Mouse (Mus musculus): ENCODE measurements around the gene Defb13.
"Not testable (repeated sequence)": the region's sequence is repeated elsewhere in the genome, so short reads cannot be mapped to it uniquely, and the experiment has no call there.

The Defb13 gene

DNA sequence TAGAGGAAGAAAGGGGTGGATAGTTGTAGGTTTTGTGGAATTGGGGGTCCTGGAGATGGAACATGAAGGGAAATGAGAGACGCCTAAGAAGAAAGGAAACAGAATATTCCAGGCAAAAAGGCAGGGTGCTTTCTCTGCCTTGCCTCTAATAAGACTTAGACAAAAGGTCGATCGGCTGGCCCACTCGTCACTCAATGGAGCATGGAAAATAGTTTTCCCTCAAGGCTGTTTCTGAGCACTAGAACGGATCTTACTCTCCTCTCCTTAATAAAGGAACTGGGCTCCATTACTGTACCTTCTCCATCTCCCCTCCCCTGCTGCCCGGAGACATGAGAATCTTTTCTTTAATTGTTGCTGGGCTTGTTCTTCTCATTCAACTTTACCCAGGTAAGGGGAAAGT lies at the start of gene Defb13:
Gene Defb13, plus strand, starts transcription at position 301 of the 400 bp plus-strand sequence.
- DNase-seq: no peak

DNA sequence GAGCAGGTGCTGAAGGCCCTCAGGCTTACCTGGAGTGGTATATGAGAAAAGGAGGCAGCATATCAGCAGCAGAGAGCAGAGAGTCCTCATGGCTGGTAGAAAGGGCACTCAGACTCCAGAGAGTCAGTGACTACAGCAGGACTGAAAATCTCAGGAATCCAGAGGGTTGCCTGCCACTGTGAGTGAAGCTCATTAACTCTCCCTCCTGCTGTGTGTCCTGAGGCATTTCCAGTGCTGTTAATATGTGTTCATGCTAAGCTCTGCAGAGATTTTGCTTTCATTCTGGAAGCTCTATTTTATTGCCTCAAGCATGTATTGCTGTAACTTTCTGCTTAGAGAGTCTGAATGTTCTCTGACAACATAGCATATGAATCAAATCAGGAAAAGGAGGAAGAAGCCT lies 40.3 kb upstream of the Defb13 start, which contains the start of gene Defb11:
Gene Defb11, minus strand, starts transcription at position 123 of the 400 bp plus-strand sequence.
- DNase-seq: not testable (repeated sequence)

DNA sequence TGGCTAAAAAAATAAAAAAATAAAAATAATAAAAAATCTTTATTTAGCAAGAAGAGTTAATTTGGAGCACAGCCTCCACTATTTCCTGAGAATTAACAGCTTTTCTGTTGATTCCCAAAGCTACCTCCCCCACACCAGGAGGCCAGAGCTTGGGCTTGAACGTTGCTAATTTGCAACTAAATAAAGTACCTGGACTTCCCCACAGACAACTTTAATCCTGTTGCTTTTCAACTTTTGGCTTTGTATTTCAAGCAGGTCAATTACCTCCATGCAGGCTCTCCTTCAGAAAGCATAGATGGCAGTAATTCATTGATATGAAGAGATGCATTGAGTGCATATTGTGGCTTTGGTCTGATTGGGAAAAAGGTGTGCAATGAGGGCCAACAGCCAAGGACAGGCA lies 34.6 kb upstream of the Defb13 start:
- DNase-seq: no peak

DNA sequence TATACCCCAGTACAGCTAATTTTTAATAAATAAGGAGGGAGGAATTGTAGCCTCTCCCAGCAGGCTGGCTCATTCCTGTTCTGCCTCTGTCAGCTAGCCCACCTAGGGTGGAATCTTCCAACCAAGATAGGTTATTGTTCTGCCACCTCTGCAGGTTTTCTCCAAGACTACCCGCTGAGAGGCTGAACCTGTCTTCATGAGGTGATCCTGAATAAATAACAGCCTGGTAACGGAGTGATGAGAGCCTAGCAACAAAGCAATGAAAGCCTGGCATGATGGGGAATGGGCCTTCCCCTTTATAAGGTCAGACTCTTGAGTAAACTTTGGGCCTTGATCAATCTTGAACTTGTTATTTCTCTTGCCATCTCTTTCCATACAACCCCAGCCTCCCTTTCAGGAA lies 34.0 kb upstream of the Defb13 start:
- no peak for DNase-seq

DNA sequence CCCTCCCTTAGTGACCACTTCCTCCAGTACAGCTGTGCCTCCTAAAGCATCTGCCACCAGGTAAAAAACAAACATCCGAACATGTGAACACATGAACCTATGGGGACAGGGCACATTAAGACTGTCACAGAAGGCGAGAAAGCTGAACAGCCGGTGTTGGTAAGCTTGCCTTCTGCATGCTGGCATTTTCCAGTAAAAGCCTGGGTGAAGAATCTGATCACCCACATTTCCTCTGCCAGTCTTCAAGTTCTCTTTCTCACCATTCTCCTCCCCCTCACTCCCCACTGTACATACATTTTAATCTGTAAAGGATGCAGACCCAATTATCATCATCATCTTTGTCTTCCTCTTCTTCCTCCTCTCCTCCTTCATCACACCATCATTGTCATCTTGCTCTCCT lies 30.9 kb upstream of the Defb13 start:
- no peak for DNase-seq

DNA sequence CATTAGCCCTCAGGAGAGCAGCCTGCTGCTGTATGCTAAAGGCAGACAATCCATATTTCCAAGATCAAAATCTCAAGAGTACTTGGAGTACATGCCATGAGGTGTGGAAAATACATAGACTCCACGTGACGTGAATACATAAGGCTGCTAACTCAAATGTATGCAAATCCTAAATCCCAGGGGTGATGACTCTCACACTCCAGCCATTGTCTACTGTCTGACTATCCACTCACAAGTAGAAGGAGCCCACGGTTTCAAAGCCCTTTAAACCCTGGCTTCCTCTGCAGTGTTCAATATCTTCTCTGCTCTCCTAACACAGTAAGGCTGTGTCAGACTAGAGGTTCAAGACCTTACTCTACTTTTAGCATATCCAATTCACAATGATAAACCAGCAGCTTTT lies 15.8 kb upstream of the Defb13 start:
- not testable (repeated sequence) for DNase-seq

DNA sequence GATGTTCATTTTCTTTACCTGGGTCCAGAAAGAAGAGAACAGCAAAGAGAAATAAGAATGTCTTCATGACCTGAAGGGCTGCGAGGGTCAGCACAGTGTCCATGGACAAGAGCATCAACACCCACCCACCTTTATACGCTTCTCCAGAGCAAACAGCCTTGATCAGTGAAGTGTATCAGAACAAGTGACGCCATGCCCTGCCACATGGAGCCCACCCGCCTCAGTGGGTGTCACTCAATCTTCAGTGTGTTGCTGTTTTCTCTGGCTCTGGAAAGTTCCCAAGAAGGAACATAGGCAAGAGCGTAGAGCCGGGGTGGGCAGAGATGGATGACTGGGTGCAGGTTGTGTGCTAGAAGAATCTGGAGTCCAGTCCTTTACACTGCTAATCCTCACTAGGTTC lies 14.0 kb upstream of the Defb13 start, which contains the start of gene Defb15:
Gene Defb15, minus strand, starts transcription at position 101 of the 400 bp plus-strand sequence.
- DNase-seq: no peak

DNA sequence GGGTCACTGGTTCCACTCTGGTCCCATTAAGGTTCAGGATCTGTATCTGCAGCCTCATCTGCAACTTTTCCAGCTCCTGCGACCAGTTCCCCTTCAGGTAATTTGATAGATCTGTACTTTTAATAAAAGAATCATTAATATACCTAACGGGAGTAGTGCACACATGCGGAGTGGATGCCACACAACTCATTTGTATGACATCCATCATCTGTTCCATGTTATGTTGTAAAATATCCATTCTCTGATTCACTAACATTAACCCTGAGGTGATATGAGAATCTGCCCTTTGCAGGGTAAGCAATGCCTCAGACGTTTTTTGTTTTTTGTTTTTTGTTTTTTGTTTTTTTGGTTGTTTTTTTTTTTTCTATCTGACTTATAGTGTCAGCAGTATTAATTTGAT lies 8.5 kb upstream of the Defb13 start, which contains the start of gene Defb35:
Gene Defb35, plus strand, starts transcription at position 301 of the 400 bp plus-strand sequence.
- DNase-seq: not testable (repeated sequence)

DNA sequence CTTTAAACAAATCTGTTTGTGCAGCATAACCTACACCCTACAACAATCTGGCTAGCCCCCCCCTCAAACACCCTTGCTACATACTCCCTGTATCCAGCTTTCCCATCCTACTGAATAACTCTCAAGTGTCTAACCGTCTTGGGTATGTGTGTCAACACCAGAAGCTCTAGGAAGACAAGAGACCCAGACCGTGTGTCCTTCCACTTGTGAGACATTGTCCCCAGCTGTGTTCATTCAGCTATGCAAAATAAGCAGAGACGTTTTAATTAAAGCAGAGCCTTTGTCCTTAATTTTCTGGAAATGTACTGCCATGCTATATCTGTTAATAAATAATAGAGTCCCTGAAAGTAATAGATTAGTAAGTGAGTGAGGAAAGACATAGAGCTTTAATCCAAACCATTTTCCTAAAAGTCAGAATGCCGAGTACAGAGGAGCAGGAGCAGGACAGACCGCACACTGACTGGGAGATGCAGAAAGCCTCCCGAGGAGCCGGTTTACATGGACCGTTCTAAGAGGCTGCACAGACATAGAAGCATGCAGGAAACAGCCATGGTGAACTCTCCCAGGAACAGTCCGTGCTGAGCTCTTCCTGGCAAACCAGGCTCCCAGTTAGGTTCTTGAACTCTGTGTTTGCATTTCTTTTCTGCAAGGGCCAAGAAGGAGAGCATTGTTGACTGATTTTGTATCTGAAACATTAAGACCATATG lies 902 bp downstream of the Defb13 start:
- no peak for DNase-seq

DNA sequence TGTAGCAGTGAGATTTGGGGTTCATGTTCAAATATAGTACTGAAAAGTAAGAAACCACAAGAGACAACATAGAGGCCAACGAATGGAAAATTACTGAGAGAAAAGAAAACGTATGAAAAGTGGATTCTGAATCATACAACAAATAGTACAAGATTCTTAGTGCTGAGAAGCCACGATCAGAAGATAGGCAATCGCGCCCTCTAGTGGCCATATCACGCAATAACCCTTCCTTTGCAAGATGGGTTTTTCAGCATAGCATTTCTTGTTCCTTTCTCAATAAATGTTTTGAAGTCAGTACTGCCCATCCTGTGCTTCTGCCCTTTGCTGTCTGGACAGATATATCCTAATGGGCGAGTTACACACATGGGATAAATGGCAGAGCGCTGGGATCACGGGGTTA lies 8.8 kb downstream of the Defb13 start:
- DNase-seq: peak; percentile 16

DNA sequence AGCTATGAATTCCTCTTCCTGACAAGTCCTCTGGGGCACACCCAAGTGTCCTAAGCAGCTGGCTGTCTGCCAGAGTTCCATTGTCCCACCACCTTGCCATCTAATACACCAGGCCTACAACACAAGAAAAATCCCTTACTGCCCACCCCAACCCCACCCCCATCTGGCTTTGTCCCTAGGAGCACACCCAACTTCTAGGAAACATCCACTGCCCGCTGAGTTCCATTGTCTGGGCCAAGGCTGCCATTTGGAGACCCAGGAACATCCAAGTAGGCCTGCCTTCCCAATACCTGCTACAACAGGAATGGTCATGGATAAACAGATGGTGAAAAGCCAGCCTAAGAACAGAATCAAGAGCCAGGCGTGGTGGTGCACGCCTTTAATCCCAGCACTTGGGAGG lies 9.8 kb downstream of the Defb13 start:
- no peak for DNase-seq

DNA sequence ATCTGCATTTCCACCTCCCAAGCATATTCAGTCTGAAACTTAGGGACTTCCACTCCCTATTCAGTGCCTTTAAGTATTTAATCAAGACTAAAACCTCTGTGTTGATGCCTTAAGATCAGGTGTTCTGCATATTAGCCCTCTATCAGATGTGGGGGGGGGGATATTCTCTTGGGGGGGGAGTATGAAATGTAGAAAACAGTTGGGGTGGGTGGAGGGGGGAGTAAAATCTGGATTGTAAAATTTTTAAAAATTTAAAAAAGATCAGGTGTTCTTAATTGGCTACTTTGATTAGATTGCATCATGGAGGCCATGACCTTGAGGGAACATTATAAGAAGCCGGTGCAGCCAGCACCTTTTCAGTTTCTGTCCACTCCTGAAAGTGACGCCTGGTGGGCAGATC lies 11.9 kb downstream of the Defb13 start, which contains the start of gene Fam90a1a:
Gene Fam90a1a, plus strand, starts transcription at position 301 of the 400 bp plus-strand sequence.
- DNase-seq: no peak

DNA sequence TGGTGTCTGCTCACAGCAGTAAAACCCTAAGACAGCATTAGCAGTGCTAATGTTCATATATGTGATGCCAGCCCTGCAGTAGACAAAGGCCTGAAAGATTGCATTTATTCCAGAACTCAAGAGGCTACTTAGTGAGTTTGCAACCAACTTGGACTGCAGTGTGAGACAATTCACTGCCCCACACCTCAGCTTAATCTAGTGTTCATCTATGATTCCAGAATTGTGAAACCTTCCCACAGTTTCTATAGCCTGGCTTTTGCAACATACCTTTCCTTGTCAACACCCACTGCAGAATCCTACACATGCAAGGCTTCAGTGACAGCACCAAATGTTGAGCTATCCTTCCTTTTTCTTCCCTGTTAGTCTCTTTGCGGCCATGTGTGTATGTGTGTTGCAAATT lies 20.1 kb downstream of the Defb13 start:
- DNase-seq: no peak

DNA sequence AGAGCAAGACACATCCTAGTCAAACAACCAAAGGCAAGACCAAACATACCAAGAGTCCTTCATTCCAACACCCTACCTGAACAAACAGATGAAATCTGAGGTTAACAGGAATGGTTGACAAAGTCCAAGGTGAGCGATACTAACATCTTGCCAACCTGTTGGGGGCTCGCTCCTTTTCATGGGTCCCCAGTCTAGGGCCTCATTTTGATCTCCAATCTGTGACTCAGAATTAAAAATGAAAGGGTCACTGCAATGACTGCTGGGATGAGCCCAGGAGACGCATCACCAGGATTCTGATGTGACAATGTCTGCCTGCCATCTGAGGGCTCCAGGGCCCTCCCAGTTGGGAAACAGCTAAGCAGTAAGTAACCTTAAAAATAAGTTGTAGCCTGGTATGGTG lies 22.9 kb downstream of the Defb13 start, which contains the start of gene Ccdc70:
Gene Ccdc70, plus strand, starts transcription at position 301 of the 400 bp plus-strand sequence.
- DNase-seq: no peak

DNA sequence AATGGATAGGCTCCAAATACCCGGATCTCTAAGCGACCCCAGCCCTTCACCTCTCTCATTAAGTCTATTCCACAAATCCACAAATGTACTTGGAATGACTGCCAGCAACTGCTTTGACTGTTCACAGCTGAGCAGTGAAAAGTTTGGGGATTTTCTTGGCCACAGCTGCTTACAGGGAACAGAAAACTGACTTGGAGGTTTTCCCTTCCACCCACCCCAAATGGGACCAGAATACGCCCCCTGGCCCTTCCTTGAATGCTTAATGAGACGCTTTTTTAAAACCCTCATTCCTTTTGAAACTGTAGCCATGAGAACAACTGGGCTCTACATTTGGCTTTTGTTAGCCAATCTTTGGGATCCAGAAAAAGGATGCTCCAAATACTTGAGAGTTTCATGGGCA lies 31.6 kb downstream of the Defb13 start:
- no peak for DNase-seq

DNA sequence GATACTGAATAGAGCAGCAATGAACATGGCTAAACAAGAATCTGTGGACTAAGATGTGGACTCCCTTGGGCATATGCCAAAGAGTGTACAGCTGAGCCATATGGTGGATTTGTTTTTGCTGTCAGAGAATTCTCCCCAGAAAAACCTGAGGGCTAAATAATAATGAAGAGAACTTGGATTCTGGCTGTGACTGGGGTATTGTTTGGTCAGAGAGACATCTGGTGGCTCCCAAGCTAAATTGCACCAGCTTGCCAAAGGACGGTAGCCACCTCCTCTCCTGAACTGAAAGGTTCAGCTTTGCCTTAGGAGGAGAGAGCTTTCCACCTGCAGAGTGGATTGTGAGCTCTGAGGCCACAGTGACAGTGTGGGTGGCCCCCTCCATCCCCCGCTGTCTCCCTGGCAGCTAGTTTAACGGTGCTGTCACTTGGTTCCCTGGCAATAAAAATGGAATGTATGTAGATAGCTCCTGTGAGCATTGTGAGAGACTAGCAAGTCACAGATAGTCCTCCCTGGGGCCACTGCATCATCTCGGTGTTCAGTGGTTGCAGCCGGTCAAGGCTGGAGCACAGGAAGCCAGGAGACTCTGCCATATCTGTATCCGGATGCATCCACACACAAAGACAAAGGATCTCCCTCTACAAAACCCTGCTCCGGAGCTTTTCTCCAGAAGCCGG lies 35.2 kb downstream of the Defb13 start:
- no peak for DNase-seq

DNA sequence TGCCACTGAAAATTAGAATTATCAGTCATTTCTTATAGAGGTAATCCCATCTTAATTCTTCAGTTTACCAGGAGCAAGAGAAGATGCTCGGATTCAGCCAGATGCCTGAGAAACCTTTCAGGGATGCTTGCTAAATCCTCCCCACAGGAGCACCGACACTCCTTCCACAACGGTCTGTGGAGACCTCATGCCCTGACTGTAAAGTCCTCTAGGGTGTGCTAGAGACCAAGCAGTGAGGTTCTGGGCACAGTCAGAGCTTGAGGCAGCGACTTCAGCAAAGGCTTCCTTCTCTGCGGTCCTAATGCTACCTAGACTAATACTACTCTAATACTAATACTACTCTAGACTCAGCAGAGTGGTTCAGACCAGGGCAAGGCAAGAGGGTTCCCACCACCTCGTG lies 45.6 kb downstream of the Defb13 start:
- peak; percentile 12 for DNase-seq

DNA sequence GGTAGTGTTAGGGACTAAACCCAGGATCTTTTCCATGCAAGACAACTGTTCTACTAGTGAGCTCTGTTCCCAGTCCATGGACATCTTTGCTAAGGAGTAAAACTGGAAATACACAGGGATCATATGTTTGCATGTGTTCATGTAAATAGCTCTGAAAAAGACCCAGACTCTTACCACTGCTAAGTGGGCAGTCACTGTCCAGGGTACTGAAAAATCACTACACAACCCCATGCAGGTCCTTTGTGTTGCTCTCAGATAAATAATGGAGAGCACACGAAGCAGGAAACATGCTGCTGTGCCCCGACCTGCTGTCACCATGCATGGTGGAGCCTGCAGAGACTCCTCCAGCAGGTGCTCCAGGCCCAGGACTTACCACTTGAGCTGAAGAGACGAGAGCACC lies 48.6 kb downstream of the Defb13 start:
- no peak for DNase-seq

Data from thymus, postnatal 14 days (tissue).